Mouse (Mus musculus): Measurements from ENCODE around the gene Arpc4. TPM values are rescaled to one million over a fixed set of nuclear protein-coding genes. Genes with fewer than 3 reads are reported as not detected.

Gene Arpc4
- total and polyA plus RNA-seq, 3 experiments = 231 to 375 TPM; not detected in 1

DNA sequence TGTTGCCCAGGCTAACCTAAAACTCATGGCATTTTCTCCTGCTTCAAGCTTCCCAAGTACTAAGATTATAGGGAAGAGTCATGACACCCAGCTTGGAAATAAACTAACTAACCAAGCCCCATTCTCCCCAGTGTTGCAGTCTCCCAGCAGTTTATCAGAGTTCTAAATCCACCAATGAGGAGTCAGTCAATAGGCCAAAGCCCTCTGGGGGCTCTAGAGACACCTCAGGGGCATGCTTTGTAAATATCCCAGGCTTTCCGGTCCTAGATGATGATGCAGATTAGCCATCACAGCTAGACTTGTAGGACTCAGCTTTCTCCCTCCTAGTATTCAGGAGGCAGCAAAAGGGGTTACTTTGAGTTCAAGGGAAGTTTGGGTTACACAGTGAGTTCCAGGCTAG, 32.1 kb downstream of the Arpc4 start:
- Histone ChIP-seq H3K79me2 (ENCODE audit: control insufficient read depth, insufficient read depth, low read length, poor library complexity) (no peaks in the 10 kb centered on the region), H3K27me3 (ENCODE audit: control insufficient read depth in 1 of 2, insufficient read depth in 2 of 2, low read length in 2 of 2) (no peaks in the 10 kb centered on the region), H3K4me1 (ENCODE audit: control insufficient read depth in 1 of 2, insufficient read depth in 2 of 2, low read length in 2 of 2) (no peaks in the 10 kb centered on the region), H3K9ac (ENCODE audit: control insufficient read depth, low read depth, low read length, poor library complexity, severe bottlenecking) (no peak overlapping the region), H3K27ac (ENCODE audit: control insufficient read depth, low read depth, low read length) (no peak overlapping the region), H3K4me3 (ENCODE audit: control insufficient read depth in 1 of 2, insufficient read depth in 1 of 2, low read depth in 2 of 2, low read length in 2 of 2) (no peak overlapping the region), H3K9me3 (replicated peaks; ENCODE audit: insufficient read depth, low read length) (no peaks in the 10 kb centered on the region), H3K36me3 (ENCODE audit: control insufficient read depth in 1 of 2, insufficient read depth in 2 of 2, low read length in 2 of 2) (no peaks in the 10 kb centered on the region; a peak in 1 of 4 replicates)
- no peak for TF ChIP-seq MAZ (IDR thresholded peaks at IDR 0.05; ENCODE audit: low read depth, low read length)
- no peak for TF ChIP-seq JUND (IDR thresholded peaks at IDR 0.05; ENCODE audit: low read depth, low read length)
- TF ChIP-seq ELF1 (IDR thresholded peaks at IDR 0.05; ENCODE audit: low read depth, low read length) = no peak
- no peak for TF ChIP-seq MXI1 (IDR thresholded peaks at IDR 0.05; ENCODE audit: low read depth, low read length)
- TF ChIP-seq TBP (IDR thresholded peaks at IDR 0.05; ENCODE audit: low read depth, low read length) = no peak
- TF ChIP-seq CTCF (IDR thresholded peaks at IDR 0.05 in 2 of 3, conservative IDR thresholded peaks at IDR 0.05 in 1 of 3; ENCODE audit: control insufficient read depth in 1 of 3, insufficient read depth in 1 of 3, low read depth in 2 of 3, low read length in 3 of 3, poor library complexity in 1 of 3, severe bottlenecking in 1 of 3) = no peak
- TF ChIP-seq MAX (IDR thresholded peaks at IDR 0.05; ENCODE audit: low read length) = no peak
- TF ChIP-seq SMC3 (IDR thresholded peaks at IDR 0.05; ENCODE audit: low read depth, low read length) = no peak
- no peak for DNase-seq (ENCODE audit: low read depth, low spot score)

- peaks cover 0 to 3% of the 10 kb centered on the region in 2 experiments; a peak in 1 of 4 replicates for H3K36me3 ChIP-seq (ENCODE audit: control insufficient read depth in 1 of 2, insufficient read depth in 2 of 2, low read length in 2 of 2)
- no peaks in the 10 kb centered on the region for H3K9me3 ChIP-seq (replicated peaks; ENCODE audit: insufficient read depth, low read length)
- no peak overlapping the region for H3K4me3 ChIP-seq (ENCODE audit: control insufficient read depth in 1 of 2, insufficient read depth in 1 of 2, low read depth in 2 of 2, low read length in 2 of 2)
- H3K79me2 ChIP-seq (ENCODE audit: control insufficient read depth, insufficient read depth, low read length, poor library complexity) = peaks cover 6% of the 10 kb centered on the region
- peak; percentile 52 for DNase-seq (ENCODE audit: low read depth, low spot score)
- no peak for TF ChIP-seq EP300 (IDR thresholded peaks at IDR 0.05; ENCODE audit: low read depth in 1 of 2, low read length in 2 of 2)
- TF ChIP-seq GABPA (IDR thresholded peaks at IDR 0.05; ENCODE audit: low read depth, low read length) = no peak
- TF ChIP-seq MYB (IDR thresholded peaks at IDR 0.05; ENCODE audit: low read depth, low read length) = no peak
- no peak for TF ChIP-seq TAL1 (IDR thresholded peaks at IDR 0.05; ENCODE audit: low read length)
- TF ChIP-seq RCOR1 (IDR thresholded peaks at IDR 0.05; ENCODE audit: low read depth, low read length) = no peak
- no peak for TF ChIP-seq ELF1 (IDR thresholded peaks at IDR 0.05; ENCODE audit: low read depth, low read length)
- TF ChIP-seq CHD2 (IDR thresholded peaks at IDR 0.05; ENCODE audit: low read length) = no peak
- no peak for TF ChIP-seq SMC3 (IDR thresholded peaks at IDR 0.05; ENCODE audit: low read depth, low read length)
- TF ChIP-seq MAFK (IDR thresholded peaks at IDR 0.05; ENCODE audit: borderline replicate concordance, low read depth, low read length) = no peak
- TF ChIP-seq POLR2AphosphoS5 (IDR thresholded peaks at IDR 0.05; ENCODE audit: borderline replicate concordance, low read depth, low read length) = no peak
- TF ChIP-seq UBTF (IDR thresholded peaks at IDR 0.05; ENCODE audit: borderline replicate concordance, insufficient read depth, low read depth, low read length) = no peak
- no peak for TF ChIP-seq MYC (IDR thresholded peaks at IDR 0.05; ENCODE audit: low read depth, low read length)
- TF ChIP-seq NELFE (IDR thresholded peaks at IDR 0.05; ENCODE audit: low read depth, low read length) = no peak
- no peak for TF ChIP-seq KAT2A (conservative IDR thresholded peaks at IDR 0.05; ENCODE audit: low read depth, low read length)
- TF ChIP-seq JUND (IDR thresholded peaks at IDR 0.05; ENCODE audit: low read depth, low read length) = no peak
- no peak for TF ChIP-seq TBP (IDR thresholded peaks at IDR 0.05; ENCODE audit: low read depth, low read length)
- TF ChIP-seq MAZ (IDR thresholded peaks at IDR 0.05; ENCODE audit: low read depth, low read length) = no peak
- H3K27me3 ChIP-seq (ENCODE audit: control insufficient read depth in 1 of 2, insufficient read depth in 2 of 2, low read length in 2 of 2) = no peaks in the 10 kb centered on the region
- H3K27ac ChIP-seq (ENCODE audit: control insufficient read depth, low read depth, low read length) = no peak overlapping the region
- H3K9ac ChIP-seq (ENCODE audit: control insufficient read depth, low read depth, low read length, poor library complexity, severe bottlenecking) = no peak overlapping the region
- peaks cover 0 to 15% of the 10 kb centered on the region in 2 experiments; a peak in 3 of 4 replicates for H3K4me1 ChIP-seq (ENCODE audit: control insufficient read depth in 1 of 2, insufficient read depth in 2 of 2, low read length in 2 of 2)
Measured at GRCm38 (mm10) chr6:113416416-113416815, 38.5 kb downstream of the Arpc4 start.

Measured in MEL (cell line).